Mouse (Mus musculus) spleen, postnatal 4 days (tissue): Measurements from ENCODE around the gene Cox8a.

Source experiments
- DNase-seq, 2 experiments: peaks; one replicate each; pipeline ENCODE4 v3.0.0; 2022; ENCODE audit warnings: low spot score in 2 of 2

The Cox8a gene

GRCm38 (mm10) chr19:7223488-7223887 lies 6.1 kb upstream of the Cox8a start:
- no peak for DNase-seq

DNA sequence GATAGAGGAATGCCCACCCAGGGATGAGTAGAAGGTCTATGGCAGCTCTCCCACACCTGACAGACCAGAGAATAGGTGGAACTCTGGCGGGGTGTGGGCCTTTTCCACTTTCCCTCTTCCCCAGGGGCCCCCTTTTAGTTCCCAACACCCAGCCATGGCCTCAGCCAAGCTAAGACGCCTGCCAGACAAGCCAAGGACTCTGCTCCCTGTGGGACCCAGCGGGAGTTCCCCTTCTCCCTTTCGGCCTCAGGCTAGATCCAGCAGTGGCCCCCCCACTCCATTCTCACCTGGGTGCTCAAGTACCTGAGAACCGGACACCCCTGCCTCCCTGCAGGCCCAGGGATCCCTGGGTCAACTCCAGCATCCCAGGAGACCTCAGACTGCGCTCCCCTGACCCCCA lies 4.8 kb upstream of the Cox8a start:
- no peak for DNase-seq

DNA sequence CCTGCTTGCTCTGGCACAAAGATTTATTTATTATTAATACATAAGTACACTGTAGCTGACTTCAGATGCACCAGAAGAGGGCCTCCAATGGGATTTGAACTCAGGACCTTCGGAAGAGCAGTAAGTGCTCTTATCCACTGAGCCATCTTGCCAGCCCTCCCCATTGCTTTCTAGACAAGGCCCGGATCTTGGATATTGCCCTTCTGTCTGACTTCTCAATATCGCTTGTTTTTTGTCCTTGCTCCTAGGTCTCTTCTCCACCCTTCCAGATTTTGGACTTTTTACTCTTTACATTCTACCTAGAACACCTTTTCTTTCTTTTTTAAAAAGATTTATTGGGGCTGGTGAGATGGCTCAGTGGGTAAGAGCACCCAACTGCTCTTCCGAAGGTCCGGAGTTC lies 1.3 kb upstream of the Cox8a start:
- no peak for DNase-seq

DNA sequence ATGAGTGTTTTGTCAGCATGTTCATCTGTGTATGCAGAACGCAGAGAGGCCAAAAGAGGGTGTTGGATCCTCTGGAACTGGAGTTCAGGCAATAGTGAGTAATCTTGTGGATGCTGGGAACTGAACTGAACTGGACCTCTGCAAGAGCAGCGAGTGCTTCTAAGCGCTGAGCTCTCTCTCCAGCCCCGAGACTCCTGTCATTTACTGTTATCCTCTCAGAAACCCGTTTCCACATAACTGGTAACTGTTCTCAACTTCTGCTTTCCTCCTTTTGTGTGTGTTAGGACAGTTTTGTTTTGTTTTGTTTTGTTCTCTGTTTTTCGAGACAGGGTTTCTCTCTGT lies 481 bp upstream of the Cox8a start:
- DNase-seq: no peak

GRCm38 (mm10) chr19:7214484-7214883 lies 2.9 kb downstream of the Cox8a start:
- no peak for DNase-seq

- no peak for DNase-seq
These were observed 4.4 kb downstream of the Cox8a start for GRCm38 (mm10) chr19:7213010-7213409.

- no peak for DNase-seq
These were observed 5.2 kb downstream of the Cox8a start for GRCm38 (mm10) chr19:7212216-7212615.

DNA sequence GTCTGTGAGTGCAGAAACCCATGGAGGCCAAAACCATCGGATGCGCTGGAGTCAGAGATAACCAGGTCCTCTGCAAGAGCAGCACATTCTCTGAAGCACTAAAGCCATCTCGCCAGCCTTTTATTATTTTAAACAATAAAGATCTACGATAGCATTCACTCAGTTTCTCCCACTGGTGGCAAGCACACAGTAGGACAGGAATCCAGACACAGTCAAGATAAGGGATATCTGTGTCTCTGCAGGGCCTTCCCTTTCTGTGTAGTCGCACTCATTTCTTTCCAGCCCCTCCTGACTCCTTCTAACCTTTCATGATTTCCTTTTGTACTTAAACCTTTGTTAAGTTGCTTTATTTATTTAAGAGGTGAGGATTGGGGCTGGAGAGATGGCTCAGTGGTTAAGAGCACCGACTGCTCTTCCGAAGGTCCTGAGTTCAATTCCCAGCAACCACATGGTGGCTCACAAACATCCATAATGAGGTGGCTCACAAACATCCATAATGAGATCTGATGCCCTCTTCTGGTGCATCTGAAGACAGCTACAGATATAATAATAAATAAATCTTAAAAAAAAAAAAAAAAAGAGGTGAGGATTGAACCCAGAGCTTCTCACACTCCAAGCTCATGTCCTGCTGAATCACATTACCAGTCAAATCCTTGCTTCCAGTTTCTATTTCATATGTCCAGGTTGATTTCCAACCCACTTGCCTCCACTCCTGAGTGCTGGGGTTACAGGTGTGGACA lies 7.3 kb downstream of the Cox8a start:
- DNase-seq: no peak

GRCm38 (mm10) chr19:7205753-7206736 lies 11.4 kb downstream of the Cox8a start, which contains the start of gene Otub1:
Otub1 (minus strand) TSS chr19:7206316.
- DNase-seq: peak; percentile 92 to 94

- DNase-seq: no peak
These were observed 12.1 kb downstream of the Cox8a start for GRCm38 (mm10) chr19:7205326-7205725.

GRCm38 (mm10) chr19:7204898-7205297 lies 12.5 kb downstream of the Cox8a start:
- DNase-seq: no peak

- DNase-seq: no peak
These were observed 17.0 kb downstream of the Cox8a start for GRCm38 (mm10) chr19:7200427-7200826.

- DNase-seq: peak in 1 of 2 experiments; percentile 63
These were observed 18.3 kb downstream of the Cox8a start for GRCm38 (mm10) chr19:7199089-7199488.

- DNase-seq: peak in 1 of 2 experiments; percentile 61
These were observed 20.0 kb downstream of the Cox8a start for GRCm38 (mm10) chr19:7197445-7197844.

DNA sequence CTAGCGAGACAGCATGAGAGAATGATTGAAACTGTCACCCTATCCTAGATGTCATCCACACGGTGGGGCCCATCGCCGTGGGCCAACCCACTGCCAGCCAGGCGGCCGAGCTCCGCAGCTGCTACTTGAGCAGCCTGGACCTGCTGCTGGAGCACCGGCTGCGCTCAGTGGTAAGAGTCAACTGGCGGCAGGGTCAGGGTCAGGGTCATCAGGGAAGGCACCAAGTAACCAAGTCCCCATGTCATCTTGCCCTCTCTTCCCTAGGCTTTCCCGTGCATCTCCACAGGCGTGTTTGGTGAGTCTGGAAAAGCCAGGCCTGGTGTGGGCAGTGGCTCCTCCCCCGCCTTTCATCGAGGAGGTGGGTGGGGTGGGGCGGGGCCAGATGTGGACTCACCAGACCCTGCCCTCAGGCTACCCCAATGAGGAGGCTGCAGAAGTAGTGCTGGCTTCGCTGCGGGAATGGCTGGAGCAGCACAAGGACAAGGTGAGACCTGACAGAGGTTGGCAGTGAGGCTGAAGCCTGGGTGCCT lies 20.6 kb downstream of the Cox8a start:
- peak in 1 of 2 experiments; percentile 62 for DNase-seq

DNA sequence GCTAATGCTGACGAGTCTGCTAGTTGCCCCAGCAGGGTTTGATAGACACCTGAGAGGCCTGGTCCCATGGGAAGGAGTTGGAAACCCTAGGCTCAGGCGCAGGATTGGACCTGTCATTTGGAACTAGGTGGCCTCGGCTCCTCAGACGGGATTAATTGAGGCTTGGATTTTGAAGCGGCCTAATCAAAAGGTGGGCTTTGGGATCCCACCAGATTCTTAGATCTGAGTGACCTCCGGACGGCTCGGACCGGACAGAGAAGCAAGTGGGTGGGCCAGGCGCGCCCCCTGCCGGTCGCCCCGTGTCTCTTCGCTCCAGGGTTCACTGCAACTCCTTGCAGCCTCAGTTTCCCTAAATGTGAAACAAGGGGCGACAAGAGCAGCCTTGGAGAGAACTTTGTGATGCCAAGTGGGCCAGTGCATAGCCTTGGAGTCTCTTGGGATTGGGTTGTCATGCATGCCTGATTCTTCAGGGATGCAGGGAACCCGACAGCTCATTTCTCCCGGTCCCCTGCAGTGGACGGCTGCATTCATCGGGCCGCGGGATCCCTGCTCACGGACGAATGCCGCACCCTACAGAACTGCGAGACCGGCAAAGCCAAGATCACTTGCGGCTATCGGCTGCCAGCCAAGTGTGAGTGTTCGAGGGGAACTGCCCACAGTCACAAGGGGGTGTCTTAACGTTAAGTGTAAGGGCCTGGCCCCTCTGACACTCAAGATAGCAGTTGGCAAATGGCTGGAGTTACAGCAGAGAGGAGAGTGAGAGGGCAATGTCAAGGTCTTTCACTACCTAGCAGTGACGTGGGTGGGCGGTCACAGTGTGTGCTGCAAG lies 21.3 kb downstream of the Cox8a start:
- DNase-seq: peak; percentile 55 to 84

DNA sequence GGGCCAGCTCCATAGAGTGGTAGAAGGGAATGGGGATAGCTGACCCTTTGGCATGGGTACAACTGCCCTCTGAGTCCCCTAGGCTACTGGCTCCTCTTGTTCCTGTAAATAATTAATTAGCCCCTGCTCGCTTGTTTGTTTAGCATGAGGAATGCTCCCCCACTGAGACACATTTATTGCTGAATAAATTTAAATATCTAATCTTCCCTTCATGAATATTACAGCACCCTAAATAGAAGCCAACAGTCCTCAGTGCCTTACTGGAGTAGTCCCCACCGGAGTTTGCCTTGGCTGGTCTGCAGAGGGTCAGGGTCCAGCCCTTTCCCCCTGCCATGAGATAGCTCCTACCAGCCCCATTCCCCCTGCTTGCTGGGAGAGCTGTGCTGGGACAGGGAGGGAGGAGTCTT lies 24.9 kb downstream of the Cox8a start:
- no peak for DNase-seq

DNA sequence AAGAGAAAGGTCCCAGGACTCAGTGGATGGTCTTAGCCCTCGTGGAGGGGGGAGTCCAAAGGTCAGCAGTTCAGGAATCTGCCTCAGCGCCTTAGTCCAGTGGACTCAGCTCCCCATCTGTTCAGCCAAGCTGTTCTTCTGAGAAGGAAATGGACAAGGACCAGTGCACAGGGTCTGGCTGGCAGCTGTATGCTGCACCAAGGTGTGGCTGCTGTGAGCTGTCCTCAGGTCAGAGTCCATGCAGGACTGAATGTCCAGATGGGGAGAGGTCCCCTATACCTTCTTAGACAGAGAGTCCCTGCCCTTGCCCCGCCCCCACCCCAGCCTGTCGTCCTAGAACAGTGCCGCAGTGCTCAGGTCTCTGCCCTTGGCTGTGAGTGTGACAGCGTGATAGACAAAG lies 25.8 kb downstream of the Cox8a start:
- DNase-seq: no peak

DNA sequence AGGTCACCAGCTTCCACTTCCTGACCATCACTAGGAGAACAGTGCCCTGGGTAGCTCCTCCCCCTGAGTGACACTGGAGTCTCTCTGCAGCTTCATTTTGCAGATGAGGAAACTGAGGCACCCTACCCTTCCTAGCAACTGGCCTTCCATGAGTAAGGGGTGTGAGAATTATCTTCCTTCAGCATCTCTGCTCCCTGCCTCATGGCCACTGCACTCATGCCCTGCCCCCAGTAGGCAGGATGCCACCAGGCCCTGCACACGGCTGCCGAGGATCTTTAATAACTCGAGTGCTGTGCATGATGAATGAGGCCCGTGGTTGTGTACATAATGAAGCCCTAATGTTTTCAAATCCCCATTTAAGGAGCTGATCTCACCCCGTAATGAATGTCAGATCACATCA lies 26.4 kb downstream of the Cox8a start:
- DNase-seq: no peak

DNA sequence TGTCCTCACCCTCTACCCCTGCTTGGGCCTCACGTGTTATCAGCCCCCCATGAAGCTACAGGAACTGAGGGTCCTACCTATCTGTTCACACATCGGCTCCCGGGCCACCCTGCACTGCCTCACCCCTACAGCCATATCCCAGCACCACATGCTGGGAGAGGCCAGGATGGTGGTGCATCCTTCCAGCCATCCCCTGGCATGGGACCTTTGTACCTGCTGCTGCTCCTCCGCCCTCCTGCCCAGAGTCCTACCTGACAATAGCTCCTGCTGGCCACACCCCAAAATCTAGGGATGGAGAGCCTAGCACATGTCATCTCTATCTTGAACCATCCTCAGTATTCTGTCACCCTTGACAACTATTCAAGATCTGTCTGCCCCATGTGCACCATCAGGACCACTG lies 28.4 kb downstream of the Cox8a start:
- no peak for DNase-seq

DNA sequence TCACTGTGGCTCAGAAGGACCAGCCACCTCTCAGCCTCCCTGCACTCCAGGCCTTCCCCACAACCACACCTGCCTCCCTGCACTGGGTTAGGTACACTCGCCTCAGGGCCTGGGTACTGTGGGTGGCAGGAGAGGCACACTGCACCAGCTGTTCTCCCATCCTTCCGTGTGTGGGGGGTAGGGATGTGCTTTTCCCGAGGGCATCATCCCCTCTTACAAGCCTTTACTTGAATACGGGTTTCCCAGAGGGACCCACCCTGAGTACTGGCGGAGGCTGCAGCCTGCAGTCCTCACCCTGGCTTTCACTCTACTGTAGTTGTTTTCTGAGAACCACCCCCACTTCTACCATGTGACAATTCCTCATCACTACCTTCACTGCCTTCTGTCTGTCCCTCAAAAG lies 30.3 kb downstream of the Cox8a start:
- no peak for DNase-seq
